Mouse (Mus musculus) heart, adult 9 months (tissue): ENCODE results near the gene Ppp1cc.
"Not testable (repeated sequence)": the region's sequence is repeated elsewhere in the genome, so short reads cannot be mapped to it uniquely, and the experiment has no call there.

Experiments
- DNase-seq, 2 experiments: peaks; one replicate each; pipeline ENCODE4 v3.0.0; 2022; ENCODE audit warnings: low spot score in 2 of 2

Ppp1cc gene

GRCm38 (mm10) chr5:122212125-122212524 is 54.0 kb downstream of the Ppp1cc start:
- DNase-seq, result no peak

- DNase-seq, result not testable (repeated sequence)
These were observed 54.7 kb downstream of the Ppp1cc start for GRCm38 (mm10) chr5:122212820-122213219.

GRCm38 (mm10) chr5:122213861-122214260 is 55.8 kb downstream of the Ppp1cc start:
- no peak for DNase-seq

- DNase-seq, result no peak
These were observed 59.6 kb downstream of the Ppp1cc start for GRCm38 (mm10) chr5:122217636-122218035.

GRCm38 (mm10) chr5:122218109-122218905 is 60.2 kb downstream of the Ppp1cc start:
- no peak for DNase-seq

- no peak for DNase-seq
These were observed 60.9 kb downstream of the Ppp1cc start for GRCm38 (mm10) chr5:122218928-122219327.

- peak in 1 of 2 experiments; percentile 49 for DNase-seq
These were observed 61.9 kb downstream of the Ppp1cc start for GRCm38 (mm10) chr5:122219655-122220629.

GRCm38 (mm10) chr5:122221085-122221484 is 63.0 kb downstream of the Ppp1cc start:
- no peak for DNase-seq

GRCm38 (mm10) chr5:122224291-122224690 is 66.2 kb downstream of the Ppp1cc start:
- no peak for DNase-seq
